Mouse (Mus musculus): ENCODE data around the gene Cep164. TPM values are rescaled to one million over a fixed set of nuclear protein-coding genes. Genes with fewer than 3 reads are reported as not detected.
"Not testable (repeated sequence)": the region's sequence is repeated elsewhere in the genome, so short reads cannot be mapped to it uniquely, and the experiment has no call there.

Gene Cep164
- total RNA-seq, 2 experiments from 2014 or later: 7.0 TPM

- DNase-seq: no peak
- intact Hi-C loops (cut with DNase I): no loop called here
Measured at GRCm38 (mm10) chr9:45793697-45794096, 34.8 kb downstream of the Cep164 start.

GRCm38 (mm10) chr9:45792235-45792634, 36.3 kb downstream of the Cep164 start:
- no peak for DNase-seq
- intact Hi-C loops (cut with DNase I): no loop called here

- DNase-seq: no peak
- intact Hi-C loops (cut with DNase I): no loop called here
Measured at GRCm38 (mm10) chr9:45791456-45792142, 36.9 kb downstream of the Cep164 start.

GRCm38 (mm10) chr9:45788405-45788804, 40.1 kb downstream of the Cep164 start:
- no peak for DNase-seq
- intact Hi-C loops (cut with DNase I): no loop called here

- intact Hi-C loops (cut with DNase I): no loop called here
- DNase-seq: no peak
Measured at GRCm38 (mm10) chr9:45787547-45787946, 40.9 kb downstream of the Cep164 start.

GRCm38 (mm10) chr9:45787071-45787470, 41.4 kb downstream of the Cep164 start:
- DNase-seq: no peak
- intact Hi-C loops (cut with DNase I): no loop called here

- intact Hi-C loops (cut with DNase I): no loop called here
- no peak for DNase-seq
Measured at GRCm38 (mm10) chr9:45783249-45784069, 45.0 kb downstream of the Cep164 start.

- intact Hi-C loops (cut with DNase I): no loop called here
- DNase-seq: no peak
Measured at GRCm38 (mm10) chr9:45779201-45779600, 49.3 kb downstream of the Cep164 start.

- DNase-seq; intact Hi-C loops (cut with DNase I): not testable (repeated sequence)
Measured at GRCm38 (mm10) chr9:45776176-45776575, 52.3 kb downstream of the Cep164 start.

GRCm38 (mm10) chr9:45774088-45774487, 54.4 kb downstream of the Cep164 start:
- intact Hi-C loops (cut with DNase I): no loop called here
- no peak for DNase-seq

GRCm38 (mm10) chr9:45769596-45769995, 58.9 kb downstream of the Cep164 start:
- intact Hi-C loops (cut with DNase I): no loop called here
- DNase-seq: no peak

GRCm38 (mm10) chr9:45768421-45768820, 60.1 kb downstream of the Cep164 start:
- no peak for DNase-seq
- intact Hi-C loops (cut with DNase I): no loop called here

- intact Hi-C loops (cut with DNase I): no loop called here
- DNase-seq: no peak
Measured at GRCm38 (mm10) chr9:45767155-45767554, 61.3 kb downstream of the Cep164 start.

- no peak for DNase-seq
- intact Hi-C loops (cut with DNase I): no loop called here
Measured at GRCm38 (mm10) chr9:45766195-45766594, 62.3 kb downstream of the Cep164 start.

- intact Hi-C loops (cut with DNase I): loop anchor here (1.0 kb wide), 1 partner anchor 338 kb away; no protein-coding TSS in a partner anchor
- DNase-seq: peak; percentile 53 to 77
Measured at GRCm38 (mm10) chr9:45754452-45755091, 73.9 kb downstream of the Cep164 start.

GRCm38 (mm10) chr9:45749917-45750316, 78.6 kb downstream of the Cep164 start:
- intact Hi-C loops (cut with DNase I): no loop called here

GRCm38 (mm10) chr9:45745451-45745850, 83.0 kb downstream of the Cep164 start:
- intact Hi-C loops (cut with DNase I): no loop called here

More at GRCm38 (mm10) chr9:45749917-45750316, 78.6 kb downstream of the Cep164 start:
- DNase-seq: no peak

GRCm38 (mm10) chr9:45740584-45740980, 87.9 kb downstream of the Cep164 start:
- intact Hi-C loops (cut with DNase I): loop anchor here (5.0 kb wide), 1 partner anchor 148 kb away; no protein-coding TSS in a partner anchor
- peak in 1 of 2 experiments; percentile 40 for DNase-seq

More at GRCm38 (mm10) chr9:45745451-45745850, 83.0 kb downstream of the Cep164 start:
- DNase-seq: no peak

GRCm38 (mm10) chr9:45739702-45740583, 88.5 kb downstream of the Cep164 start:
- peak; percentile 66 to 80 for DNase-seq

More at GRCm38 (mm10) chr9:45739702-45740583, 88.5 kb downstream of the Cep164 start:
- intact Hi-C loops (cut with DNase I): loop anchor here (5.0 kb wide), 1 partner anchor 148 kb away; no protein-coding TSS in a partner anchor

Measured in heart, postnatal 14 days (tissue).